In the genomic region with DNA sequence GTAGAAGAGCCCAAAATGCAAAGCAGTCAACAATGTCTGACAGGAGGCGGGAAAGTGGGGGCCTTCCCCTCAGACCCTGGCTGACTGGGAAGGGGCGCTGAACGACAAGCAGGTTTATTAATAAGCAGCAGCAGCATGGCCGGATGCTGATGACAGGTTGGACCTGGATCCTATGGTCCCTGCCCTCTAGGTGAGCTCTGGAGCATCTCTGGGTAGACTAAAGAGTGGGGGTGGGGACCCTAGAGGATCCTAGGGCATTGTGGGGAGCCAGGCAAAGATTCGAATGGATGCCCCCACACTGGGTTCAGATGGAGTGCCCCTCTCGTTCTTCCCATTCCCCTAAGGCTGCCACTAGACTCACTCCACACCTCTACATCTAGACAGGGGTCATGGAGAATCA, we compare ENCODE assay signal across 25 mouse cellular contexts. TPM values are rescaled to one million over a fixed set of nuclear protein-coding genes. Genes with fewer than 3 reads are reported as not detected.
DNase-seq lines count a peak whose midpoint lies in the region; ATAC-seq lines count a peak whose summit lies in the region.
"Had no signal": no experiment of that assay in that cellular context is flagged by ENCODE, and none has a peak within 500 bp of the region (broad histone marks: within the 10 kb centered on the region; RNA-seq: fewer than 3 reads in every experiment).

No protein-coding gene starts in this region.

- DNase-seq in heart, adult 11 months, result peak; percentile 74
- DNase-seq in heart, adult 8-10 months (ENCODE audit: low spot score), result no peak
- peak; percentile 71 for DNase-seq in heart, embryonic 10.5 days (ENCODE audit: low spot score)
- no peak for DNase-seq in heart, adult 9 months (ENCODE audit: low spot score in 2 of 2)
- no peak for DNase-seq in liver, embryonic 13.5 days
- DNase-seq in liver, embryonic 11.5 days (ENCODE audit: low spot score), result no peak
- peak; percentile 19 for DNase-seq in midbrain, embryonic 11.5 days (ENCODE audit: low spot score, missing footprints)
- DNase-seq: adrenal gland, adult 2 months; adrenal gland, adult 8-10 months; adrenal gland, postnatal 10 days; adrenal gland, postnatal 14 days; adrenal gland, postnatal 25 days; adrenal gland, postnatal 36 days; B cell, adult 2 months; cerebellum, adult 11 months; cerebellum, adult 11-12 months had no signal

- no peak overlapping the region for H3K9ac ChIP-seq in liver, embryonic 13.5 days
- no peak overlapping the region for H3K9ac ChIP-seq in liver, embryonic 11.5 days (ENCODE audit: low read depth, low read length)
- no peak overlapping the region for H3K9ac ChIP-seq in midbrain, embryonic 11.5 days (ENCODE audit: low read length)
- H3K9ac ChIP-seq in midbrain, embryonic 16.5 days (ENCODE audit: low read depth, low read length), result no peak overlapping the region

- no peaks in the 10 kb centered on the region for H3K9me3 ChIP-seq in heart, embryonic 10.5 days
- no peaks in the 10 kb centered on the region for H3K9me3 ChIP-seq in liver, embryonic 13.5 days (replicated peaks)
- H3K9me3 ChIP-seq in liver, embryonic 11.5 days (ENCODE audit: control insufficient read depth, low read length), result no peaks in the 10 kb centered on the region
- H3K9me3 ChIP-seq in midbrain, embryonic 11.5 days (ENCODE audit: control insufficient read depth, low read length), result no peaks in the 10 kb centered on the region
- H3K9me3 ChIP-seq in midbrain, embryonic 16.5 days (replicated peaks; ENCODE audit: control insufficient read depth, low read length, poor library complexity, severe bottlenecking), result no peaks in the 10 kb centered on the region
- H3K9me3 ChIP-seq: G1E had no signal

- peaks cover 18% of the 10 kb centered on the region for H3K4me1 ChIP-seq in heart, embryonic 10.5 days
- H3K4me1 ChIP-seq in liver, embryonic 13.5 days (replicated peaks), result peaks cover 47% of the 10 kb centered on the region
- H3K4me1 ChIP-seq in liver, embryonic 11.5 days (replicated peaks; ENCODE audit: control insufficient read depth, insufficient read depth, low read length), result peaks cover 4% of the 10 kb centered on the region
- H3K4me1 ChIP-seq in midbrain, embryonic 11.5 days (ENCODE audit: control insufficient read depth, insufficient read depth, low read length), result no peaks in the 10 kb centered on the region
- no peaks in the 10 kb centered on the region for H3K4me1 ChIP-seq in midbrain, embryonic 16.5 days (ENCODE audit: control insufficient read depth, insufficient read depth, low read length)

- WGBS in heart, embryonic 10.5 days, result 84% methylated on average over 6 of the region's 6 CpGs
- WGBS in liver, embryonic 13.5 days (ENCODE audit: insufficient replicate concordance), result 77% methylated on average over 6 of the region's 6 CpGs
- WGBS in liver, embryonic 11.5 days, result 85% methylated on average over 6 of the region's 6 CpGs
- 84% methylated on average over 6 of the region's 6 CpGs for WGBS in midbrain, embryonic 11.5 days
- WGBS in midbrain, embryonic 16.5 days, result 92% methylated on average over 6 of the region's 6 CpGs

- H3K27ac ChIP-seq in heart, embryonic 10.5 days, result no peak overlapping the region
- H3K27ac ChIP-seq in liver, embryonic 13.5 days, result peak overlapping the region; percentile 29; the same call in 1 of the 2 replicates
- no peak overlapping the region for H3K27ac ChIP-seq in liver, embryonic 11.5 days (ENCODE audit: low read depth, low read length)
- no peak overlapping the region for H3K27ac ChIP-seq in midbrain, embryonic 11.5 days (ENCODE audit: low read depth, low read length)
- no peak overlapping the region for H3K27ac ChIP-seq in midbrain, embryonic 16.5 days (ENCODE audit: low read length)

- no peak for ATAC-seq in liver, embryonic 13.5 days (ENCODE audit: low read depth)
- ATAC-seq in liver, embryonic 11.5 days (replicated peaks; ENCODE audit: low FRiP score), result no peak
- no peak for ATAC-seq in midbrain, embryonic 11.5 days (ENCODE audit: low FRiP score)
- no peak for ATAC-seq in midbrain, embryonic 16.5 days
- ATAC-seq: activated CD4-positive, CD25-positive, alpha-beta regulatory T cell, adult 4 months; CD4-positive, CD25-positive, alpha-beta regulatory T cell, adult 4 months; Patski had no signal

- H3K4me3 ChIP-seq in heart, embryonic 10.5 days, result no peak overlapping the region
- H3K4me3 ChIP-seq in liver, embryonic 13.5 days (replicated peaks), result no peak overlapping the region
- no peak overlapping the region for H3K4me3 ChIP-seq in liver, embryonic 11.5 days (ENCODE audit: low read depth, low read length)
- H3K4me3 ChIP-seq in midbrain, embryonic 11.5 days (ENCODE audit: low read depth, low read length), result no peak overlapping the region
- no peak overlapping the region for H3K4me3 ChIP-seq in midbrain, embryonic 16.5 days (ENCODE audit: low read depth, low read length)

- no peaks in the 10 kb centered on the region for H3K36me3 ChIP-seq in heart, embryonic 10.5 days
- H3K36me3 ChIP-seq in liver, embryonic 13.5 days, result no peaks in the 10 kb centered on the region
- H3K36me3 ChIP-seq in liver, embryonic 11.5 days (ENCODE audit: control insufficient read depth, insufficient read depth, low read length), result no peaks in the 10 kb centered on the region
- no peaks in the 10 kb centered on the region for H3K36me3 ChIP-seq in midbrain, embryonic 11.5 days (ENCODE audit: control insufficient read depth, insufficient read depth, low read length)
- H3K36me3 ChIP-seq in midbrain, embryonic 16.5 days (ENCODE audit: control insufficient read depth, insufficient read depth, low read length), result no peaks in the 10 kb centered on the region
- H3K36me3 ChIP-seq: G1E had no signal

- peaks cover 11% of the 10 kb centered on the region; the same call in 1 of the 2 replicates for H3K27me3 ChIP-seq in heart, embryonic 10.5 days (ENCODE audit: insufficient read depth, poor library complexity, severe bottlenecking)
- H3K27me3 ChIP-seq in liver, embryonic 13.5 days, result no peaks in the 10 kb centered on the region
- H3K27me3 ChIP-seq in liver, embryonic 11.5 days (replicated peaks; ENCODE audit: control insufficient read depth, insufficient read depth, low read length), result no peaks in the 10 kb centered on the region
- H3K27me3 ChIP-seq in midbrain, embryonic 11.5 days (ENCODE audit: control insufficient read depth, insufficient read depth, low read length), result no peaks in the 10 kb centered on the region
- no peaks in the 10 kb centered on the region for H3K27me3 ChIP-seq in midbrain, embryonic 16.5 days (ENCODE audit: control insufficient read depth, insufficient read depth, low read depth, low read length)
- H3K27me3 ChIP-seq: CH12.LX, Patski had no signal

- no peak overlapping the region for H3K4me2 ChIP-seq in liver, embryonic 13.5 days
- no peak overlapping the region for H3K4me2 ChIP-seq in liver, embryonic 11.5 days
- H3K4me2 ChIP-seq in midbrain, embryonic 11.5 days, result no peak overlapping the region
- H3K4me2 ChIP-seq in midbrain, embryonic 16.5 days (ENCODE audit: low read length), result no peak overlapping the region

RNA-seq across cellular contexts. Expression of gene Mgea5, which starts 8.8 kb away (rescaled TPM):
- 10 to 100 TPM; 70.7 to 85.5 (median 82.4) TPM for total RNA-seq in heart, adult 8-10 months (2022)
- 39.6 and 52.5 TPM in 2 replicates for polyA plus RNA-seq in heart, embryonic 10.5 days (2016; fragmentation: Nextera tagmentation; extraction: Ambion mirVana)
- 17.7 and 19.1 TPM in 2 replicates for polyA plus RNA-seq in liver, embryonic 13.5 days (2015; fragmentation: Nextera tagmentation; extraction: Ambion mirVana)
- 38.9 and 39.7 TPM in 2 replicates for polyA plus RNA-seq in liver, embryonic 11.5 days (2014; fragmentation: Nextera tagmentation; extraction: Ambion mirVana)
- 68.8 and 78.9 TPM in 2 replicates for polyA plus RNA-seq in midbrain, embryonic 11.5 days (2014; fragmentation: Nextera tagmentation; extraction: Ambion mirVana)
- 76.5 and 84.0 TPM in 2 replicates for polyA plus RNA-seq in midbrain, embryonic 16.5 days (2015; fragmentation: Nextera tagmentation; extraction: Ambion mirVana)

RNA-seq across cellular contexts. Expression of gene Kcnip2, which starts 23.5 kb away (rescaled TPM):
- 100 to 1,000 TPM; 173 to 231 (median 203) TPM for total RNA-seq in heart, adult 8-10 months (2022)
- polyA plus RNA-seq in heart, embryonic 10.5 days (2016; fragmentation: Nextera tagmentation; extraction: Ambion mirVana), result 0.35 and 0.53 TPM in 2 replicates
- polyA plus RNA-seq in liver, embryonic 13.5 days (2015; fragmentation: Nextera tagmentation; extraction: Ambion mirVana), result 1.3 and 1.6 TPM in 2 replicates
- polyA plus RNA-seq in liver, embryonic 11.5 days (2014; fragmentation: Nextera tagmentation; extraction: Ambion mirVana), result 1.2 and 1.8 TPM in 2 replicates
- 0.66 and 1.0 TPM in 2 replicates for polyA plus RNA-seq in midbrain, embryonic 11.5 days (2014; fragmentation: Nextera tagmentation; extraction: Ambion mirVana)
- polyA plus RNA-seq in midbrain, embryonic 16.5 days (2015; fragmentation: Nextera tagmentation; extraction: Ambion mirVana), result 8.2 and 10.0 TPM in 2 replicates
- total RNA-seq: CH12.LX, MEL had no signal
- polyA plus RNA-seq: C2C12, G1E had no signal

RNA-seq across cellular contexts. Expression of gene Npm3, which starts 43.0 kb away (rescaled TPM):
- total RNA-seq in heart, adult 8-10 months (2022), result 10 to 100 TPM; 11.5 to 16.0 (median 13.9) TPM
- polyA plus RNA-seq in heart, embryonic 10.5 days (2016; fragmentation: Nextera tagmentation; extraction: Ambion mirVana), result 12.3 and 13.6 TPM in 2 replicates
- 13.9 and 15.4 TPM in 2 replicates for polyA plus RNA-seq in liver, embryonic 13.5 days (2015; fragmentation: Nextera tagmentation; extraction: Ambion mirVana)
- 32.7 and 34.5 TPM in 2 replicates for polyA plus RNA-seq in liver, embryonic 11.5 days (2014; fragmentation: Nextera tagmentation; extraction: Ambion mirVana)
- polyA plus RNA-seq in midbrain, embryonic 11.5 days (2014; fragmentation: Nextera tagmentation; extraction: Ambion mirVana), result 9.3 and 10.4 TPM in 2 replicates
- polyA plus RNA-seq in midbrain, embryonic 16.5 days (2015; fragmentation: Nextera tagmentation; extraction: Ambion mirVana), result 7.9 TPM in 2 replicates

RNA-seq across cellular contexts. Expression of gene Fgf8, which starts 49.7 kb away (rescaled TPM):
- total RNA-seq in heart, adult 8-10 months (2022), result not detected
- polyA plus RNA-seq in heart, embryonic 10.5 days (2016; fragmentation: Nextera tagmentation; extraction: Ambion mirVana), result 1.9 and 8.8 TPM in 2 replicates
- polyA plus RNA-seq in liver, embryonic 13.5 days (2015; fragmentation: Nextera tagmentation; extraction: Ambion mirVana), result not detected in 2 replicates
- 0.32 and 0.82 TPM in 2 replicates for polyA plus RNA-seq in liver, embryonic 11.5 days (2014; fragmentation: Nextera tagmentation; extraction: Ambion mirVana)
- polyA plus RNA-seq in midbrain, embryonic 11.5 days (2014; fragmentation: Nextera tagmentation; extraction: Ambion mirVana), result 8.5 and 11.4 TPM in 2 replicates
- 0.23 and 1.2 TPM in 2 replicates for polyA plus RNA-seq in midbrain, embryonic 16.5 days (2015; fragmentation: Nextera tagmentation; extraction: Ambion mirVana)
- total RNA-seq: adrenal gland, adult 18-20 months; adrenal gland, adult 2 months; adrenal gland, adult 8-10 months; adrenal gland, postnatal 10 days; adrenal gland, postnatal 14 days; adrenal gland, postnatal 25 days; adrenal gland, postnatal 36 days; CH12.LX; G1E; MEL had no signal
- polyA plus RNA-seq: activated CD4-positive, CD25-positive, alpha-beta regulatory T cell, adult 4 months; C2C12; CD4-positive, CD25-positive, alpha-beta regulatory T cell, adult 4 months; G1E had no signal

Comparison
In these comparisons a context has a peak if more than half of its experiments do, and no peak if none do; other contexts are left out.
1. DNase-seq: peak in heart, adult 11 months (single experiment), heart, embryonic 10.5 days (single experiment) and midbrain, embryonic 11.5 days (single experiment); none in heart, adult 8-10 months (single experiment), heart, adult 9 months (0 of 2), liver, embryonic 13.5 days (single experiment) and liver, embryonic 11.5 days (single experiment).